Mouse (Mus musculus) A20 (cell line): Measurements from ENCODE around the gene Ear14.
"Not testable (repeated sequence)": the region's sequence is repeated elsewhere in the genome, so short reads cannot be mapped to it uniquely, and the experiment has no call there.

Experiments
- DNase-seq: peaks from one replicate; pipeline ENCODE4 v3.0.0-alpha.2; 2011; ENCODE audit warnings: low read depth, low spot score

Gene Ear14

DNA sequence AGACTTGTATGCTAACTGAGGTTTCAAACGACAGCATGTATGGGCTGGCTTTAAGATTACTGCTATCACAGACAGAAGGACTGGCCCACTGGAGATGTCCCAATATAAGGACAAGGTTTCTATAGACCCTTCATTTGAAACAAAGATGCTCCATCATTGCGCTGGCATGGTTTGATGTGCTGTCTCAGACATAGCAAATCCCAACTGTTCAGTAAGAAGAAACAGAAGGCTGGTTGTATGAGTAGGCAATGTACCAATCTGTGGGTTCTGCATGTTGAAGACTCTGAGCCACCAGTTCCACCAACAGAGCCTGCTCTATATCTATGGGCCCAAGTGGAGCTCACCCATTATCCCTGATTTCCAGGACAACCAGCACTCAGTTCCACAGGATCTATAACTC lies at the start of gene Ear14:
Ear14 (plus strand) TSS at position 277 of the 400 bp plus-strand sequence.
- no peak for DNase-seq

DNA sequence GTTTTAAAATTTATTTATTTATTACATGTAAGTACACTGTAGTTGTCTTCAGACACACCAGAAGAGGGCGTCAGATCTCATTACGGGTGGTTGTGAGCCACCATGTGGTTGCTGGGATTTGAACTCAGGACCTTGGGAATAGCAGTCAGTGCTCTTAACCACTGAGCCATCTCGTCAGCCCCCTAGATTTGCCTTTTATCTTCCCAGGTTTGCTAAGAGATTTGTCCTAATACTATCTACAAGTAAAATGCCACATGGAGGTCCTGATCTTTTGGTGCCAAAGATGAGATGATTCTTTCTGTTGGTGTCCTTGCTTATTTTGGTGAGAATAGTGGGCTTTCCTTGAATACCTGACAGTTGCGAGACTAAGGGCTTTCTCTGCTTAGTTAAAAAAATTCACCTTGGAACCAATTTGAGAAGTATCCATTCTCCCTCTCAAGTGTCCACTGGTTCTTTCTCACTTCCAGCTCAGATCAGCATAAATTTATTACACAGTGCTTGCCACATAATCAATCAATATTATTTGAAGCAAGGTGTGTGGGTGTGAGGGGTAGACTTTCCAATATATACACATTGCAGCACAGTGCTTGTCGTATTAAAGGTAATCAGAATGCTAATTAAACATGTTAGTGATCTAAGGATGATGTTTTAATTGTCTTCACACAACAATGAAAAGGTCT lies 47.0 kb upstream of the Ear14 start:
- no peak for DNase-seq

GRCm38 (mm10) chr14:51156736-51157068 lies 46.5 kb upstream of the Ear14 start:
- DNase-seq, result no peak

GRCm38 (mm10) chr14:51157072-51157471 lies 46.1 kb upstream of the Ear14 start:
- no peak for DNase-seq

DNA sequence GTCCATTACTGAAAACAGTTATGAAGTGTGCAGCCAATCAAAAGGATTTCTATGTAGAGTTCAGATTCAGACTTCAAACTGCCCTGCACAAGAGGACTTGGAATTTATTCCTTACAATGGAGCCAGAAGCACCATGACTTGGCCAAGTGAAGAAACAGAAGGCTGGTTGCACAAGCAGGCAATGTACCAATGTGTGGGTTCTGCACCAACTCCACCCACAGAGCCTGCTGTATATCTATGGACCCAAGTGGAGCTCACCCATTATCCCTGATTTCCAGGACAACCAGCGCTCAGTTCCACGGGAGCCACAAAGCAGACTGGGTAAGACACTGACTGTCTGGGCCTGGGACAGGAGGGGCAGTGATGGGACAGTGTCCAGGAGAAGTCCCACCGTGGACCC lies 41.2 kb upstream of the Ear14 start, which contains the start of gene Rnase2b:
Rnase2b (plus strand) TSS at position 285 of the 400 bp plus-strand sequence.
- not testable (repeated sequence) for DNase-seq

GRCm38 (mm10) chr14:51163323-51163722 lies 39.9 kb upstream of the Ear14 start:
- peak; percentile 59 for DNase-seq

GRCm38 (mm10) chr14:51165435-51165834 lies 37.8 kb upstream of the Ear14 start:
- no peak for DNase-seq

- DNase-seq, result no peak
These were observed 37.1 kb upstream of the Ear14 start for GRCm38 (mm10) chr14:51166068-51166467.

DNA sequence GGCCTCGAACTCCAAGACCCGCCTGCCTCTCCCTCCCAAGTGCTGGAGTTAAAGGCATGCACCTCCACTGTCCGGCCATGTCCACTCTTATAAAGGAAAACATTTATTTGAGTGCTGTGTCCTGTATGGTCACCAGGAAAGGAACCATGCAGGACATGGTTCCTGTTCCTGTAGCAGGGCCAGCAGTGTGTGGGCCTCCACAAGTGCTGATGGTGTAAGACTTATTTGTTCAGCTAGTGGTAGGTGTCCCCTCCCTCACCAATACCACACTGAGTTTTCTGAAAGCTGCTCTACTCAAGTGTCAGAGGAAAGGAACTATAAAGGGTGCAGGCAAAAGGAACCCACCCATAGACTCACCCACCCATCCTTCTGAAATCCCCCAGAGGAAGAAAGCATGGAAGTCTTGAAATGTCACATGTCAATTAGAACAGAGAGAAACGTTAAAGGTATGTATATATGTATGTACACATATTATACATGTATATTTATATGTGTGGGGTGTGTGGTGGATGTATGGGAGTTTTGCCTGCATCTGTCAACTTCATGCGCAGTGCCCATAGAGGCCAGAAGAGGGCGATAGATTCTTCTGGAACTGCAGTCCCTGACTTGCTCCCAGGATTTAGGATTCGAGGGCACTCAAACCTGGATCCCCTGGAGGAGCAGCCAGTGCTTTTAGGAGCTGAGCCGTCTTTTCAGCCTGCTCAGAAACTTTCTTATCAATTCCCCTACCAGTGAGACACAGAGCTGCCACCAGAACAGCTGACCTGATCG lies 30.9 kb upstream of the Ear14 start:
- peak; percentile 45 for DNase-seq

DNA sequence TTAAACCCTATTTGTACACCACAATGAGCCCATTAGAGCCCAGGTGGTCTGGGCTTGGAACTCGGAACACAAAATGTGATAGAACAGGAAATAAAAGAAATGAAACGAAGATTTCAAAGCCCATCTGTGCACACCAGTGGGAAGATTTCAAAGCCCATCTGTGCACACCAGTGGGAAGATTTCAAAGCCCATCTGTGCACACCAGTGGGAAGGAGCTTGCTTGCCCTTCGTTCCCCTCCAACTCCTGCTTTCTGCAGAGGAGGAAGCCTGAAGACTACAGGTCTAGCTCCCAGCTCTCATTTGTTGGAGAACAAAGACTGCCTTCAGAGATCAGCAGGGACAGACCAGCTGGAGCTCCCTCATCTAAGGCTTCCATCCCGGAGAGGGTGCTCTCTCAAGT lies 30.2 kb upstream of the Ear14 start:
- DNase-seq, result not testable (repeated sequence)

DNA sequence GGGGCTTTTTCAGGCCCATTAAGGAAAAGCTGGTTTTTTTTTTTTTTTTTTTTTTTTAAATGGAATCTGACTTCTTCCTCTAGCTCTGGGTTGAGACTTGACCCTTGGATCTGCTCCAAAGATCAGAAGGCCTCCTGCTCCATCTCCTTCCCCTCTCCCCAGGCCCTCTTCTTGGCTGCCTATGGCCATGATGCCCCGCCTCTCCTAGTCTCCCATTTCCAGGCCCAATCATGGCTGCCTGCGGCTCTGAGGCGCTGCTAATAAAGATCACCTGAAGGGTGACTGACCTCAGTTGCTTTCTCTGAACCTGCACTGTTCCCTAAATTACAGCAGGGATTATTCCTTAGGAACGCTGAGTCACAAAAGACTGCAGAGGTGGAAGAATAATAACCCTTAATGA lies 29.3 kb upstream of the Ear14 start:
- DNase-seq, result no peak

GRCm38 (mm10) chr14:51181051-51181450 lies 22.1 kb upstream of the Ear14 start:
- DNase-seq, result not testable (repeated sequence)

- no peak for DNase-seq
These were observed 7.5 kb upstream of the Ear14 start for GRCm38 (mm10) chr14:51195681-51196080.

- DNase-seq, result no peak
These were observed 3.8 kb upstream of the Ear14 start, which contains the start of gene Ang2 for GRCm38 (mm10) chr14:51199098-51200023. Ang2 (minus strand) TSS chr14:51199148.

GRCm38 (mm10) chr14:51200054-51200453 lies 3.1 kb upstream of the Ear14 start:
- DNase-seq, result no peak

DNA sequence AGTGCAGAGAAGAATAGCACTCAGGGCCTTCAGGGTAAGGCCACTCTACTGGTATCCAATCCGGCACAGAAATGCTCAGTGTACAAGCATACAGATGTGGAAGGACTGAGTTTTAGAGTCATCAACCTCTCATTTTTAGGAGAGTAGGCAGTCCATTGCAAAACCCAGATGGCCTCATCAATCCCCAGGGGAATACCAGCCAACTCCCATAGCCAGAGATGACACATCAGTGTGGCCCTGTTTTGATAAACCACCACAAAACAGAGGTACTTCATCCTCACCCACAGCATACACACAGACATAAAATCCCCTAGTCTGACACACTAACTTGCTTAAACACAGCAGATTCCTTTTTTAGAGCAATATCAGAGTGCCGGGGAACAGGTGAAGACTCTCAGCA lies 2.7 kb upstream of the Ear14 start:
- no peak for DNase-seq

- not testable (repeated sequence) for DNase-seq
These were observed 16.9 kb downstream of the Ear14 start for GRCm38 (mm10) chr14:51220075-51220474.

GRCm38 (mm10) chr14:51229657-51230056 lies 26.5 kb downstream of the Ear14 start:
- DNase-seq, result not testable (repeated sequence)

- DNase-seq, result peak; percentile 73
These were observed 34.3 kb downstream of the Ear14 start for GRCm38 (mm10) chr14:51237488-51237887.

- peak; percentile 64 for DNase-seq
These were observed 37.7 kb downstream of the Ear14 start for GRCm38 (mm10) chr14:51240899-51241298.

DNA sequence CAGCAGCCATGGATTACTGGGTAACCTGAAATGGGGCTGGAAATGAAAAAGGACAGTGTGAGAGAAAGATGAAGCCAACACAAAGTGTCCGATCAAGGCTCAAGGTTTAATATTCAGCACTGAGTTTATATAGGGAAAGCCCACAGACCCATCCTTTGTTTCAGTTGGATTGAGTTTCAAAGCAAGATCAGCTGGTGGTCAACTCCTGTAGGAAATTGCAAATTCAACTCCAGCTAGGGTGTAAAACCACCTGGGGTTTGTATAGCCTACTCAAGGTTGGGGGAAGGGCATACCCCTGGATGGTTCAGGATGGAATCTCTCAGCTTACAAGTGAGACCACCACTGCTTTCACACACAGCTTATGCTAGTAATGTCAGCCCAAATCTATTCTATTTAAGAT lies 44.5 kb downstream of the Ear14 start:
- DNase-seq, result no peak

DNA sequence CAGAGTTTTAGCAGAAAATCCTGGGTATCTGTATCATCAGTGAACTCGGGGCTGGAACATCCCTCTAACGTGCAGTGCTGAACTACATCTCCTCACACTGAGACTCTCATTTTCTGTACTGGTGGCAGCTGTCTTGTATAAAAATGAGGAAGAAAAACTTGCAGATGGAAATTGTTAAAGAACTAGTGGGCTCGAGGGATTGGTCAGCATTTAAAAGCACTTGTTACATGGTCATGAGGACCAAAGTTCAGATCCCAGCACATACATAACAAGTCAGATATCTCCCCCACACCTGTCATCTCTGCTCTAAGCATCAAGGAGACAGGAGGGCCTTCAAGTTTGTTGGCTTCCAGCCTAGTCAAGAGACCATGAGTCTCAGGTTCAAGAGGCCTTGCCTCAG lies 47.2 kb downstream of the Ear14 start:
- peak; percentile 61 for DNase-seq
